In genomic region chr11:3292062-3292421, GRCm38 (mm10) we compare ENCODE assay signal across 8 mouse cellular contexts. TPM values are rescaled to one million over a fixed set of nuclear protein-coding genes. Genes with fewer than 3 reads are reported as not detected.
A peak's percentile ranks its signal among the peaks of the same experiment; 100 is the strongest.
DNase-seq lines count a peak whose midpoint lies in the region; ATAC-seq and TF ChIP-seq lines count a peak whose summit lies in the region.

No protein-coding gene starts in this region.

- peak overlapping the region; percentile 73 for H3K4me3 ChIP-seq in heart, embryonic 12.5 days
- peak overlapping the region; percentile 75 for H3K4me3 ChIP-seq in kidney, embryonic 16.5 days (ENCODE audit: low read length)
- H3K4me3 ChIP-seq in spleen, adult 2 months (ENCODE audit: extremely low read depth, insufficient read depth, insufficient read length), result peak overlapping the region; percentile 96; the same call in 1 of the 2 replicates

- peaks cover 44% of the 10 kb centered on the region for H3K4me1 ChIP-seq in heart, embryonic 12.5 days (replicated peaks)
- H3K4me1 ChIP-seq in kidney, embryonic 16.5 days (ENCODE audit: insufficient read depth, low read length), result peaks cover 39% of the 10 kb centered on the region
- peaks cover 11% of the 10 kb centered on the region; the same call in 1 of the 2 replicates for H3K4me1 ChIP-seq in spleen, adult 2 months (ENCODE audit: control insufficient read depth, insufficient read depth, insufficient read length)

- TF ChIP-seq CTCF in spleen, adult 2 months (IDR thresholded peaks at IDR 0.05; ENCODE audit: extremely low read depth, insufficient read depth, insufficient read length, insufficient replicate concordance), result no peak

- peak; percentile 27; the same call in 1 of the 2 replicates for ATAC-seq in heart, embryonic 12.5 days (ENCODE audit: insufficient number of reproducible peaks, low FRiP score)
- peak; percentile 37 for ATAC-seq in kidney, embryonic 16.5 days (ENCODE audit: low FRiP score, low TSS enrichment)
- ATAC-seq in inflammation-experienced regulatory T-cells, adult 6 months, result no peak

- peak overlapping the region; percentile 100 for H3K27ac ChIP-seq in heart, embryonic 12.5 days (ENCODE audit: poor library complexity, severe bottlenecking)
- peak overlapping the region; percentile 100 for H3K27ac ChIP-seq in kidney, embryonic 16.5 days (ENCODE audit: low read length)
- peak overlapping the region; percentile 56 for H3K27ac ChIP-seq in spleen, adult 2 months (ENCODE audit: insufficient read depth, low read length)

- peak; percentile 55 for DNase-seq in CD4-positive helper T cell, adult 2 months (ENCODE audit: low read depth, low spot score)
- peak; percentile 83 for DNase-seq in NIH3T3 (ENCODE audit: low read depth)
- peak; percentile 89 for DNase-seq in embryo, embryonic 11 days
- peak; percentile 74 to 81 for DNase-seq in lung, postnatal 4 days
- DNase-seq in spleen, adult 2 months (ENCODE audit: low read depth in 1 of 2, low spot score in 2 of 2), result peak in 1 of 2 experiments; percentile 47

- no peak for TF ChIP-seq POLR2A in spleen, adult 2 months (IDR thresholded peaks at IDR 0.05; ENCODE audit: low read depth, low read length)

- no peaks in the 10 kb centered on the region for H3K27me3 ChIP-seq in heart, embryonic 12.5 days (replicated peaks)
- H3K27me3 ChIP-seq in kidney, embryonic 16.5 days (ENCODE audit: insufficient read depth, low read length), result no peaks in the 10 kb centered on the region
- no peaks in the 10 kb centered on the region for H3K27me3 ChIP-seq in spleen, adult 2 months (ENCODE audit: control insufficient read depth, insufficient read depth, low read length)

- peak overlapping the region; percentile 99 for H3K4me2 ChIP-seq in heart, embryonic 12.5 days
- peak overlapping the region; percentile 98 for H3K4me2 ChIP-seq in kidney, embryonic 16.5 days (replicated peaks; ENCODE audit: low read depth, low read length)

- 0% methylated on average over 8 of the region's 8 CpGs for WGBS in heart, embryonic 12.5 days
- WGBS in kidney, embryonic 16.5 days, result 0% methylated on average over 8 of the region's 8 CpGs
- WGBS in spleen, adult 2 months, result 2% methylated on average over 8 of the region's 8 CpGs

- peaks cover 41% of the 10 kb centered on the region for H3K36me3 ChIP-seq in heart, embryonic 12.5 days
- H3K36me3 ChIP-seq in kidney, embryonic 16.5 days (ENCODE audit: insufficient read depth, low read length), result peaks cover 42% of the 10 kb centered on the region
- H3K36me3 ChIP-seq in spleen, adult 2 months (ENCODE audit: control insufficient read depth, insufficient read depth, low read length), result peaks cover 22% of the 10 kb centered on the region

- H3K9me3 ChIP-seq in heart, embryonic 12.5 days (replicated peaks), result no peaks in the 10 kb centered on the region
- no peaks in the 10 kb centered on the region for H3K9me3 ChIP-seq in kidney, embryonic 16.5 days (ENCODE audit: low read length)

- peak overlapping the region; percentile 97 for H3K9ac ChIP-seq in heart, embryonic 12.5 days
- H3K9ac ChIP-seq in kidney, embryonic 16.5 days (replicated peaks; ENCODE audit: low read length), result peak overlapping the region; percentile 97

RNA-seq across cellular contexts. Expression of gene Patz1, which starts 3.4 kb away (rescaled TPM):
- polyA plus RNA-seq in heart, embryonic 12.5 days (2016; fragmentation: Nextera tagmentation; extraction: Ambion mirVana), result 35.6 and 39.5 TPM in 2 replicates
- 49.5 and 57.0 TPM in 2 replicates for polyA plus RNA-seq in kidney, embryonic 16.5 days (2015; fragmentation: Nextera tagmentation; extraction: Ambion mirVana)
- polyA plus RNA-seq in spleen, adult 2 months (2012; rRNA removed), result 44.9 and 49.9 TPM in 2 replicates
- polyA plus RNA-seq in inflammation-experienced regulatory T-cells, adult 6 months (2017; shearing (Covaris generic)), result 10 to 100 TPM; 15.5 to 19.6 (median 16.0) TPM

RNA-seq across cellular contexts. Expression of gene Drg1, which starts 25.8 kb away (rescaled TPM):
- polyA plus RNA-seq in heart, embryonic 12.5 days (2016; fragmentation: Nextera tagmentation; extraction: Ambion mirVana), result 159 and 171 TPM in 2 replicates
- polyA plus RNA-seq in kidney, embryonic 16.5 days (2015; fragmentation: Nextera tagmentation; extraction: Ambion mirVana), result 244 and 249 TPM in 2 replicates
- polyA plus RNA-seq in spleen, adult 2 months (2012; rRNA removed), result 11.1 TPM in 2 replicates
- polyA plus RNA-seq in inflammation-experienced regulatory T-cells, adult 6 months (2017; shearing (Covaris generic)), result 100 to 1,000 TPM; 162 to 177 (median 172) TPM

RNA-seq across cellular contexts. Expression of gene Pik3ip1, which starts 38.2 kb away (rescaled TPM):
- polyA plus RNA-seq in heart, embryonic 12.5 days (2016; fragmentation: Nextera tagmentation; extraction: Ambion mirVana), result 20.2 and 21.3 TPM in 2 replicates
- 10.5 and 12.5 TPM in 2 replicates for polyA plus RNA-seq in kidney, embryonic 16.5 days (2015; fragmentation: Nextera tagmentation; extraction: Ambion mirVana)
- polyA plus RNA-seq in spleen, adult 2 months (2012; rRNA removed), result 43.6 and 58.5 TPM in 2 replicates
- 10 to 100 TPM; 11.5 to 59.1 (median 35.3) TPM for polyA plus RNA-seq in inflammation-experienced regulatory T-cells, adult 6 months (2017; shearing (Covaris generic))

Comparison
In these comparisons a context has a peak if more than half of its experiments do, and no peak if none do; other contexts are left out.
1. RNA of gene Drg1, which starts 25.8 kb away (polyA plus RNA-seq): 244 to 249 TPM in kidney, embryonic 16.5 days, 162 to 177 TPM in inflammation-experienced regulatory T-cells, adult 6 months and 159 to 171 TPM in heart, embryonic 12.5 days; 11.1 TPM in spleen, adult 2 months; every median in the first group is over 10 times any median in the second.
2. Peak in every context shown above with its lines, with median percentiles within 50 percentile points of each other: H3K27ac ChIP-seq and H3K4me3 ChIP-seq.